Mouse (Mus musculus): ENCODE measurements around the gene Hc. TPM values are rescaled to one million over a fixed set of nuclear protein-coding genes. Genes with fewer than 3 reads are reported as not detected.

Gene Hc
- polyA plus RNA-seq, 1 experiment from 2014 or later = not detected

DNA sequence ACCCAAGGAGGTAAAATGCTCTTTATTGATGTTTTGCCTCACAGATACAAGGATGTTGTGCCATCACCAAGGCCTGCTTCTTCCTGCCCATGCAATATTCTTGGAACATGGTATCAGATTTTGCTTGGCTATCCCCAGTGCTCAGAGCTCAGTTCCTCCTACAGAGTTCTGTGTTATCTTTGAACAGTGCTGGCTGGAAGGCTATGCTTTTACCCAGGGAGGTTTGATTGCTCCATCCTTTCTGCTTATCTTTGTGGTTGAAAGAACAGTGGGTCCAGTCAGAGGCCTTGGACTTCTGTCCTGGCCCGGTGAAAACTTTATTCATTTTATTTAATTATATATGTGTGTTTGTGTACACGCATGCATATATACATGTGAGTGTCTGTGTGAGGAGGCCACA is 83.0 kb downstream of the Hc start:
- TF ChIP-seq CTCF (IDR thresholded peaks at IDR 0.05) = no peak
- peaks cover 9% of the 10 kb centered on the region for H3K27me3 ChIP-seq
- CTCF ChIA-PET = no interaction called here
- no peak for ATAC-seq
- DNase-seq (ENCODE audit: low read depth, low spot score) = no peak
- in situ Hi-C loops (cut with MboI; ENCODE audit: low pct_unique_long_range_greater_than_20kb) = no loop called here
- POLR2A ChIA-PET = no interaction called here

DNA sequence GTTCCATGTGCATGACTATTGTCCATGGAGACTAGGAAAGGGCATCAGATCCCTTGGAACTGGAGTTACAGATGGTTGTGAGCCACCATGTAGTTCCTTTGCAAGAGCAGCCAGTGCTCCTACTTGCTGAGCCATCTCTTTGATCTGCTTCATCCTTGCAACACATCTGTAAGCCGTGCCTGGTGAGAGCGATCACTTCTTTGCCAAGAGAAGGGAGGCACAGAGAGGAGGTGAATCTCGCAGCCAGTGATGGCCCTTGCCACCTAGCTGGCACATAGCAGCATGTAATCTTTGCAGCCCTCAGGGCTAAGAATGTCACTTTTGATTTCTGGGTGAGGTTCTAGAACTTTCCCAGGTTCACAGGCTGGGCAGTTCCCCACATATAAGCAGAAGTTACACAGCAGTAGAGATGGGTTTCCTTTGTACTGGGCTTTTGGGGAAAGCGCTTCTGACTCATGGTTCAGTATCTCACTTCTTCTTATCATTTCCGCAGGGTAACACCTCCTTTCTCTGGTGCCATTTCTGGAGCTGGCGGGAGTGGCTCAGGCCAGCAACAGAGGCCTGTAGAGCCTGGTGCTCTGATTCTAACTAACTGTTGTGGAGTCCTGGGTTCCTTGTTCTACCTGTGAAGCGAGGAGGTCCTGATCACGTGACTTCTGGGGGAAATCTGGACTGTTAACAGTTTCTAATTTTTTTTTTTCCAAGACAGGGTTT is 84.1 kb downstream of the Hc start:
- ChIA-PET CTCF (no interaction called here), POLR2A (no interaction called here)
- in situ Hi-C loops (cut with MboI; ENCODE audit: low pct_unique_long_range_greater_than_20kb) = no loop called here
- H3K27me3 ChIP-seq = peaks cover 9% of the 10 kb centered on the region
- DNase-seq (ENCODE audit: low read depth, low spot score) (no peak), ATAC-seq (no peak)
- no peak for TF ChIP-seq CTCF (IDR thresholded peaks at IDR 0.05)

DNA sequence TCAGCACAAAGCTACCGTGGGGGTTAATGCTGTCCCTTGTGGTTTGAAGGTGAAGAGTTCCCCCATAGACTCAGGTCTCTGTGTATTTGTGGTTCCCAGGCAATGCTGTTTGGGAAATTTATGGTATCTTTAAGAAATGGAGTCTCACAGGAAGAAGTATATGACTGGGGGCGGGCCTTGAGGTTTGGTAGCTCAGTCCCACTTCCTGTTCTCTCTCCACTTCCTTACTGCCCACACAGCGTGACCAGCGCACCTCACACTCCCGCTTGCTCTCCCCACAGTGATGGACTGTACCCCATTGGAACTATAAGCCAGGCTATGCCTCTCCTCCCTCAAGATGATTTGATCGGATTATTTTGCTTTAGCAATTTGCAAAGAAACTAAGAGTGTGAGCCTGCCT is 84.8 kb downstream of the Hc start:
- no peak for TF ChIP-seq CTCF (IDR thresholded peaks at IDR 0.05)
- in situ Hi-C loops (cut with MboI; ENCODE audit: low pct_unique_long_range_greater_than_20kb) = no loop called here
- DNase-seq (ENCODE audit: low read depth, low spot score) (no peak), ATAC-seq (no peak)
- peaks cover 9% of the 10 kb centered on the region for H3K27me3 ChIP-seq
- ChIA-PET POLR2A (no interaction called here), CTCF (no interaction called here)

DNA sequence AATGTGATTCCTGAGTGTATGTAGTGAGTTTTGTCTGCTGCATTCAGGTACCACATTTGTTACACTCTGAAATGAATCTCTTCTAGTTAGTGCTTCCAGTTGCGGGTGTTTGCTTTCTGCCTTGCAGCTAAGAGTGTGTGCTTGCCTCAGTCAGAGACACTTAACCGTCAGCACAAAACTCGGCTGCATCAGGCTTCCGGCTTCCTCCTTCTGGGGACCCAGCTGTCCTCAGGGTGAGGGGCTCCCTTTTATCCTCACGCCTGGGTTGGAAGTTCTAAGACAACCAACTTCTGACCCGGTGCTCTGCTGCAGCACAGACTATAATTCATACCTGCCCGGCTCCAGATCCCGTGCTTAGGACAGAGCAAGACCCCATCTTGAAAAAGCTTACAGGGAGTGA is 88.2 kb downstream of the Hc start:
- DNase-seq (ENCODE audit: low read depth, low spot score) (no peak), ATAC-seq (no peak)
- TF ChIP-seq CTCF (IDR thresholded peaks at IDR 0.05) = no peak
- in situ Hi-C loops (cut with MboI; ENCODE audit: low pct_unique_long_range_greater_than_20kb) = no loop called here
- ChIA-PET CTCF (interaction anchor here (1.8 kb wide), 1 partner anchor 189 kb away, joined by 5 read pairs; no protein-coding TSS in a partner anchor), POLR2A (no interaction called here)
- H3K27me3 ChIP-seq = peaks cover 3% of the 10 kb centered on the region

DNA sequence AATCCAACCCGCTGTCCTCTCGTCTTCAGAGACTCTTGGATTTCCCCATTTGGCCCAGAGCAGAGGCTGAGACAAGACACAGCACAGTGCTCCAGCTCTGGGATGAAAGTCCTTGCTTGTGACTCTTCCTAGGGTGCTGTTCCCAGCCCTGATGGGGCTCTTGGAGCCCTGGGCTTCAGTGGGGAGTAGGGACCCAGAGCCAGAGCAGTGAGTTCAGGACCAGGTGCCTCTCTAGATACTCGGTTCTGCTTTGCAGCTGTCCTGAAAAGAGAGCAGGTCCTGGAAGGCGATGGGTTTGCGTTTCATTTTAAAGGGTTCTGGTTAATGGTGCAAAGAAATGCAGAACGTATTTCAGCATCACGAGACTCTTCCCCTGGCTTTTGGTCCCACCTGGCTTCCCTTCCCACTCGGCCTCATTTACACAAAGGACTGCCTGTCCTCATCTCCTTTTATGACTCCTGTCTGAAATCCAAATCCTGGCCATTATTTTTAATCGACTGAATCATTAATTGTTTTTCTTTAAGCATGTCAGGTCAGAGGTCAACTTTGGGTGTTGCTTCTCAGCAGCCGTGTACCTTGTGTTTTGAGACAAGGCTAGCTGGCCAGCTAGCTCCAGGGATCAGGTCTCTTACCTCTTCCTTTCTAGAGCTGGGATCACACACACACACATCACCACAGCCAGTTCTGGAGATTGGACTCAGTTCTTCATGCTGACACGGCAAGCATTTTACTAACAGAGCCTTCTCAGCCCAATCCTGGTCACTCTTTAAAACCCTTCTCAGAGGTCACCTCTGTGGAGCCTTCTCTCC is 90.0 kb downstream of the Hc start:
- DNase-seq (ENCODE audit: low read depth, low spot score) (no peak), ATAC-seq (no peak)
- TF ChIP-seq CTCF (IDR thresholded peaks at IDR 0.05) = no peak
- ChIA-PET POLR2A (no interaction called here), CTCF (interaction anchor here (1.2 kb wide), 1 partner anchor 171 kb away, joined by 3 read pairs; the partner anchor contains the start of gene Rabepk)
- in situ Hi-C loops (cut with MboI; ENCODE audit: low pct_unique_long_range_greater_than_20kb) = no loop called here
- peaks cover 3% of the 10 kb centered on the region for H3K27me3 ChIP-seq

DNA sequence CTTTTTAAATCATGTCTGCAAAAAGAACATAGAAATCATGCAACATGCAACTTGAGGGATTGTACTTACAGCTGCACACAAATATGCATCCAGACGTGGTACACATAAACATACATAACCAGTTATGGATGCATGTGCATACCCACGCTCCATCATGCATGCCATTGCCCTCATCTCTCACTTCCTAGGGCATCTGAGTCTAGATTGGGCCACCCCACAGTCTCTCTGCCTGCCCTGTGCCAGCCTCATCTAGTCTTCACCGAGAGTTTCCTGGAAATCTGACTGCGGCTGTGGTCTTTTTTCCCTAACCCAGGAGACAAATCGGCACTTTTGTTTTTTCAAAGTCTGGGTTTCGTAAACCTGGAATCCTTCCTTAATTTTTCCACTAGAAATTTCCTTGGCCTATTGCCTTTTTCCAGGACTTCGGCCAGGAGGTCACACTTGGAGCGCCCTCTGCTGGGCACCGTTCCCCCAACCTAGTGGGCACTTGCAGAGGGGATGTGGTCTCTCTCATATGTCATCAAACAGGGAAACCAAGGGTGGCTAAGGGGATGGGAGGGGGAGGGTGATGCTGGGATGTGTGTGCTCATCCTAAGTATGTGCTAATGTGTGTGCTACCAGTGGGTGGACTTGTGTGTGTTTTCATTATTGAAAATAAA is 91.0 kb downstream of the Hc start:
- ATAC-seq (no peak), DNase-seq (ENCODE audit: low read depth, low spot score) (peak; percentile 9)
- peaks cover 3% of the 10 kb centered on the region for H3K27me3 ChIP-seq
- ChIA-PET CTCF (no interaction called here), POLR2A (no interaction called here)
- peak; percentile 83 for TF ChIP-seq CTCF (IDR thresholded peaks at IDR 0.05)
- in situ Hi-C loops (cut with MboI; ENCODE audit: low pct_unique_long_range_greater_than_20kb) = no loop called here

DNA sequence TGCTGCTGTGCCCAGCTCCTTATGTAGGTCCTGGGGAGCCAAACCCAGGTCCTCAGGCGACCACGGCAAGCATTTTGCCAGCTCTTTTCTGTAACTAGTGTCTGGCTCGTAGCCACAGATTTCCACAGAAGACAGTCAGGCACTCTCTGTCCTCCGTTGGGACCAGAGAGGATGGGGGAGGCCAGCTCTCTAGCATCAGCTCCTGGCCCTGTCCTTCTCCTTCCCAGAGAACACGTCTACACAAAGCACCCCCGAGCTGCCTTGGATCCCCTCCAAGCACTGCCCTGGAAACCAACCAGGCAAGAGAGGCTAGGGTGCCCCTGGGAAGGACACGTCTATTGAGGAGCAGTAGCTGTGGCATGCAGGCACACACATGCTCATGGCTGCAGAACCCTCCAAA is 92.1 kb downstream of the Hc start:
- TF ChIP-seq CTCF (IDR thresholded peaks at IDR 0.05) = no peak
- DNase-seq (ENCODE audit: low read depth, low spot score) = no peak
- POLR2A ChIA-PET = no interaction called here
- ATAC-seq = no peak
- in situ Hi-C loops (cut with MboI; ENCODE audit: low pct_unique_long_range_greater_than_20kb) = loop anchor here (5.0 kb wide), 1 partner anchor 182 kb away; no protein-coding TSS in a partner anchor
- CTCF ChIA-PET = no interaction called here
- no peaks in the 10 kb centered on the region for H3K27me3 ChIP-seq

DNA sequence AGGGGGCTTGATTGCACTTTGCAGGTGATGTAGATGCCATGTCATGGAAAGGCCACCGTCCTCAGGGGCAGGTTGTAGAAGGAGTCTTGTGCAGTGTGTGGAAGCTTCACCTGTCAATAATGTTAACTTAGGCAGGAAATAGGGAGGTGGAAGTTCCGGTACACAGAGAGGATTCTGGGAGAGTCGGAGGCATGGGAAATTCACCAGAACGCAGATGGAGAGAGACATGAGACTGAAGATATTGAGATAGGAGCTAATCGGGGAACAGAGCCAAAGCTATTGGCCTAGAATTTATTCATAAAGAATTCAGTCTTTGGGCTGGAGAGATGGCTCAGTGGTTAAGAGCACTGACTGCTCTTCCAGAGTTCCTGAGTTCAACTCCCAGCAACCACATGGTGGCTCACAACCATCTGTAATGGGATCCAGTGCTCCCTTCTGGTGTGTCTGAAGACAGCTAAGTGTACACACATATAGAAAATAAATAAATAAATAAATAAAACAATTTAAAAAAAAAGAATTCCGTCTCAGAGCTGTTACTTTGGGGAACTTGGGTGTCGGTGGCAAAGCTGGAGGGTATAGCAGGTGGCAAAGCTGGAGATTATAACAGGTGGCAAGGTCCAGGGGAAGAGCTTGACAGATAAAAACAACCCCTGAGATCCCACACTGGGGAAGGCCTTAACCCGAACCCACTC is 94.8 kb downstream of the Hc start:
- no peak for TF ChIP-seq CTCF (IDR thresholded peaks at IDR 0.05)
- CTCF ChIA-PET = no interaction called here
- ATAC-seq (no peak), DNase-seq (ENCODE audit: low read depth, low spot score) (no peak)
- no peaks in the 10 kb centered on the region for H3K27me3 ChIP-seq
- in situ Hi-C loops (cut with MboI; ENCODE audit: low pct_unique_long_range_greater_than_20kb) = loop anchor here (5.0 kb wide), 1 partner anchor 179 kb away; no protein-coding TSS in a partner anchor
- POLR2A ChIA-PET = interaction anchor here (0.6 kb wide), 1 partner anchor 215 kb away, joined by 5 read pairs; no protein-coding TSS in a partner anchor

DNA sequence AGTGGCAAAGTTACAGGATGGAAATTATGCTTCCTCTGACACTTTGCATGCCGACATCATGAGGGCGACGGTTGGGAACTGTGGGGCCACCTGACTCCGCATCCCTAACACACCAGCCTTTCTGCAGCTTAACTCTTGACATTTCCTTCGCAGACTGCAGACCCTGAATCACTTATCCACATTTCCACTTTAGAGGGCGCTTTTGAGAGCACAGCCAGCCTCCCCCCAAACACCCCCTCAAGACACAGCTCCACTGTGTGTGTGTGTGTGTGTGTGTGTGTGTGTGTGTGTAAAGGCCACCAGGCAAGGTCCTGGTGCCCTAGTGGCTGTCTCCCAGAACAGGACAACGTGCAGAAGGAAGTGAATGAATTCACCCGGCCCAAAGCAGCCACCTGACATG is 95.4 kb downstream of the Hc start:
- no peaks in the 10 kb centered on the region for H3K27me3 ChIP-seq

DNA sequence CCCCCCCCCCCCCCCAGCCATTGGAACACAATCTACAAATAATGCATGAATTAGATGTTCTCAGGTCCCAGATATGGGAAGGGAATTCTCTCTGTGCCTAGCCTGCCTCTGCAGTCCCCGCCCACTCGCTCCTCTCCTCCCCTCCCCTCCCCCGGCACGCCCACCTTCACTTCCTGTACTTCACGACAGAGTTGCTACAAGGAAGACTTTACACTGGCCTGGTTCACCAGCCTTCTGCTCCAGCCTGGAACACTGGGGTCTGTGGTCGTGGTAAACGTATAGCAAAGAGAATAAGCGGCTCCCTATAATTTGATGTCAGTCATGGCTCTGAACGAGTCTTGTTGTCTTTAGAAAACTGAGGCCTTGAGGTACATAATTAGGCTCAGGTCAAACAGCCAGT is 95.9 kb downstream of the Hc start:
- no peak for ATAC-seq
- in situ Hi-C loops (cut with MboI; ENCODE audit: low pct_unique_long_range_greater_than_20kb) = loop anchor here (5.0 kb wide), 1 partner anchor 178 kb away; no protein-coding TSS in a partner anchor
- no peak for DNase-seq (ENCODE audit: low read depth, low spot score)
- H3K27me3 ChIP-seq = no peaks in the 10 kb centered on the region
- POLR2A ChIA-PET = no interaction called here
- no peak for TF ChIP-seq CTCF (IDR thresholded peaks at IDR 0.05)
- CTCF ChIA-PET = no interaction called here

More for the DNA sequence above, 95.4 kb downstream of the Hc start:
- ChIA-PET POLR2A (no interaction called here), CTCF (no interaction called here)
- no peak for ATAC-seq
- no peak for TF ChIP-seq CTCF (IDR thresholded peaks at IDR 0.05)
- in situ Hi-C loops (cut with MboI; ENCODE audit: low pct_unique_long_range_greater_than_20kb) = loop anchor here (5.0 kb wide), 1 partner anchor 179 kb away; no protein-coding TSS in a partner anchor
- DNase-seq (ENCODE audit: low read depth, low spot score) = no peak

Measured in Patski (cell line).